Mouse (Mus musculus) gastrocnemius, adult 2 months (tissue): ENCODE measurements at regions not wholly inside any gene's neighbourhood (a gene's known extent, or its start where the extent isn't known, plus 50 kb on each side); places are given as distances from the start of the nearest gene placed in this dataset.

Experiments
- DNase-seq: peaks from one replicate; pipeline ENCODE4 v3.0.0; 2022
- H3K27ac ChIP-seq: fragments of 200-600 bp; 2 replicates; pipeline ENCODE4 v1.8.1; 2022; ENCODE audit warnings: mild to moderate bottlenecking
- H3K4me3 ChIP-seq: fragments of 200-600 bp; 2 replicates; pipeline ENCODE4 v1.8.1; 2022; ENCODE audit warnings: mild to moderate bottlenecking, moderate library complexity
- CTCF ChIP-seq: fragments of 200-600 bp; IDR thresholded peaks from 2 replicates; pipeline ENCODE4 v1.8.1; 2022; ENCODE audit warnings: antibody characterized with exemption, mild to moderate bottlenecking, moderate library complexity
- intact Hi-C: fragments of 180-260 bp; cut with DNase I; formaldehyde crosslinking; loops from one replicate; pipeline ENCODE4 v1.15.1; 2025

DNA sequence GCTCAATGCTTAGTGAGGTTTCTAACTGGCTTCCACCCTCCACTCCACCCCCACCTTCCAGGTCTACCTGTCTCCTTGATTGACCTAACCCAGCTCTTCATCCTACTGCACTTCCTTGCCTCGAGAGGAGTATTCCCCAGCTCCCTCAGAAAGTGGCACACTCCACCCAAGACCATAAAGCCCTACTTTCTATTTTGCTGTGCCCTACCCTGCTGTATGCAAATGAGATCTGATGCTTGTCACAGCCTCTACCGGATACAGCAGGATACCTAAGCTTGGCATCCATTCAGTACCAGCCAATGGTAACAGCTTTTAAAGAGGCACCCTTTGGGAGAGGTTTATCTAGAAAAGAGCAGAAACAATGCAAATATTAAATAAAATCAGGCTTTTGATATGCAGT lies 92.1 kb upstream of the Rreb1 start:
- Histone ChIP-seq H3K4me3 (no peak overlapping the region), H3K27ac (no peak overlapping the region)
- TF ChIP-seq CTCF, result no peak
- intact Hi-C loops, result no loop called here
- DNase-seq, result no peak

DNA sequence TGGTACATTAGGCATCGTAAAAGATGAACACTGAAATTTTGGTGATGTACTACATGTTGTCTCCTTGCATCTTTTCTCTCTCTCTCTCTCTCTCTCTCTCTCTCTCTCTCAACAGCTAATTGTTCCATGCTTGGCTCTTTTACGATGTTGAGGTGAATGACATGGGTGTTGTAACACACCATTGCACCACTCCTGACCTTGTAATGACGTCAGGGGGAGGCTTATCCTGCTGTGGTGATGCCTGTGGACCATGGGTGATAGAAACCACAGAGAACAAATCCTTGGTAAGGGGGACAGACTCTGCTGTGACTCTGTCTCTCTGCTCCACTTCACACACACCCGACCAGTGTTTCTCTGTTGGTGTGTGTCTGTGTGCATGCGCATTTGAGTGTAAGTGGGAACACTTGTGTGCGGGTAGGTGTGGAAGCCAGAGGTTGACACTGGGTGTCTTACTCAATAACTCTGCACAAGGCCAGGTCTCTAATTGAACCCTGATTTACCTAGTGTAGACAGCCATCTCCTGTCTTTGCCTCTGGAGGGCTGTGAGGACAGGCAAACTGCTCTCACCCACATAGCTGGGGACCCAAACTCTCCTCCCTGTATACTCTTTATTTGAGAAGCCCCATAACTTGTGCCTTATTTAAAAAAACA lies 88.9 kb upstream of the Rreb1 start:
- intact Hi-C loops, result no loop called here
- TF ChIP-seq CTCF, result no peak

DNA sequence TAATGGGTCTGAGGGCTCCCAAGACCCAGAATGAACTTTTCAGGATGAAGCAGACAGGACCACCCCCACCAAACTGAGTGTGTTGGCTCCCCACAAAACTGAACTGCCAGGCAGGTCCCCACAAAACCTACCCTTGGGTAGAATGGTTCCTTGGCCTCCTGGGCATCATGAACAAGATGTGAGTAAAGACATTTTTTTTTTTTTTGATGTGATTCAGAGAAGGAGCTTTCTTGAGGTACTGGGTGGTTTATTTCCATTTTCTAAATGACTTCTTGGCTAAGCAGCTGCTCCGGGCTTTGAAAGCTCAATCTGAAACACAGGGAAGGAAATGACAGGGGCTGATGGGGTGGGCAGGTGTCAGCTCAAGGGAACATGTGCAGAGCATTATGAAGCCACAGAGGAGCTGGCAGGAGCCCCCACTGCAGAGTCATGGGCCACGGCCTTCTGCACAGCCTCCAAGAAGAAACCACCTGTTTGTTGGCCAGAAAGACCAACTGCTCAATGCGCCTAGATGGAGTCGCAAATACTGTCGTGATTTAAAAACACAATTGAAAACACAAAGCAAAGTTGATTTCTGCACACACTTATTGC lies 86.2 kb upstream of the Rreb1 start:
- intact Hi-C loops, result no loop called here
- no peak for DNase-seq
- TF ChIP-seq CTCF, result no peak
- Histone ChIP-seq H3K4me3 (no peak overlapping the region), H3K27ac (no peak overlapping the region)

More for the DNA sequence above, 88.9 kb upstream of the Rreb1 start:
- no peak for DNase-seq
- H3K27ac ChIP-seq, result no peak overlapping the region
- no peak overlapping the region for H3K4me3 ChIP-seq

DNA sequence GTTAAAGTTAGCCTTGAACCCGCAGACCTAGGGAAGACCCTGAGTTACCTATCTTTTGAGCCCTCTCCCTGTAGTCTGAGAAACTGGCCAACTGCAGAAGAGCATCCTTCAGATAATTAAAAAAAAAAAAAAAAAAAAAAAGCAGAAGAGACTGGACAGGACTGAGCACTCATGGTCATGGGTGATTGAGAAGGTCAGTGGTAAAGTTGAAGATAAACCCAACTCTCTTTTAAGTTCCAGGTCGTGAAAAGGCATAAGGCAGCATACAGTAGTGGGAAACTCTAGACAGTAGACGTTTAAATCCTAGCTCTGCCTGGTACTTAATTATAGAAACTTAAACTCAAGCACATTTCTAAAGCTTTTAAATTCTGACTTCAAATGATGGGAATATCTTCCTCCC lies 84.6 kb upstream of the Rreb1 start:
- H3K27ac ChIP-seq, result no peak overlapping the region
- intact Hi-C loops, result no loop called here
- no peak for DNase-seq
- no peak for TF ChIP-seq CTCF
- H3K4me3 ChIP-seq, result no peak overlapping the region

DNA sequence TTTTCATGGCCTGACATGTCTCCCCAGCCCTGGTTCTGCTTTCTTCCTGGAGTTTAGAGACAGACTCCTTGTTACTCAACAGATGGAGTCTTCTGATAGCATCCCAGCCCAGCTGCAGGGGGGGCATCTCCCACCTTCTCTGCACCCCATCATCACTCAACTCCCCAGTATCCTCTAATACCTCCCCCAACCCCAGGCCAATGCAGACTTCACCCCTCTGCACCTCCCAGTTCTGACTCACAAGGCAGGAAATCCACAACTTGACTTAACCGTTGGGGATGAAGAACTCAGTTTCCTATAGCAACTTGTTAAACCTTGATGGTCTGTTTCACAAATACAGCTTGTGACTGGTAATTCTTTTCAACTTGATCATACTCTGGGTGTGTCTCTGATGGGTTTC lies 73.7 kb upstream of the Rreb1 start:
- no peak for DNase-seq
- TF ChIP-seq CTCF, result no peak
- Histone ChIP-seq H3K4me3 (no peak overlapping the region), H3K27ac (no peak overlapping the region)
- intact Hi-C loops, result no loop called here

DNA sequence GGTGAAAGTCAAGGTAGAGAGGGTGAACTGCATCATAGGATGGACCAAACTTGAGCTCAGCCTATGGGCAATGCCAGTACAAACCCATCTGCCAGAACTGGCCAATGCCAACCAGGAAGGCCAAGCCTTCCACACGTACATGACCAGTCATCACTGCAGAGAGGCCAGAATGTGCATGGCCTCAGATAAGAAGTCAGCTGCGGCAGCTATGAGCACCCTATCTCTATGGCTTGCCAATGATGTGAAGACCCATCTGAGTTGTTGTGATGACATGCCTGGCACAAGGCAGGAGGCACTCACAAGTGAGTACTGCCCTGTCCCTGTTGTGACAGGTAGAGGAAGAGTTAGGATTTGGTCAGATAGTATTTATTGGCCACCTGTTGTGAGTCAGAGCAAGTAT lies 72.7 kb upstream of the Rreb1 start:
- no peak overlapping the region for H3K27ac ChIP-seq
- no peak for TF ChIP-seq CTCF
- intact Hi-C loops, result no loop called here
- no peak overlapping the region for H3K4me3 ChIP-seq
- DNase-seq, result no peak

DNA sequence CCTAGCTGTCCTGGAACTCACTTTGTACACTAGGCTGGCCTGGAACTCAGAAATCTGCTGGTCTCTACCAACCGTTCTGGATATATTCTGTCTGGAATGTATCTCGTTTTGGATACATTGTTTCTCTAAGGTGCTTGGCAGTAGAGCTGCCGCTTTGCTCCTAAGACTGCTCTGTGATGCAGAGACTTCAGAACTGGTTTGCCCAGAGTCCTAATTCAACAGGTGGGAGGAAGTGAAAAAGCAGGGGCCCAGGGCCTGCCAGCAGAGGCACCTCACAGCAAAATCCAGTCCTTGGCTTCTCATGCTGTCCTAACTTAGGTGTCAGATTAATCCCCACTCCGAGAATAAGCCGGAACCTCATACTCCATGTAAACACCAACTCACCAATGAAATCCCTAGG lies 67.3 kb upstream of the Rreb1 start:
- H3K4me3 ChIP-seq, result no peak overlapping the region
- intact Hi-C loops, result no loop called here
- no peak overlapping the region for H3K27ac ChIP-seq
- no peak for DNase-seq
- no peak for TF ChIP-seq CTCF

DNA sequence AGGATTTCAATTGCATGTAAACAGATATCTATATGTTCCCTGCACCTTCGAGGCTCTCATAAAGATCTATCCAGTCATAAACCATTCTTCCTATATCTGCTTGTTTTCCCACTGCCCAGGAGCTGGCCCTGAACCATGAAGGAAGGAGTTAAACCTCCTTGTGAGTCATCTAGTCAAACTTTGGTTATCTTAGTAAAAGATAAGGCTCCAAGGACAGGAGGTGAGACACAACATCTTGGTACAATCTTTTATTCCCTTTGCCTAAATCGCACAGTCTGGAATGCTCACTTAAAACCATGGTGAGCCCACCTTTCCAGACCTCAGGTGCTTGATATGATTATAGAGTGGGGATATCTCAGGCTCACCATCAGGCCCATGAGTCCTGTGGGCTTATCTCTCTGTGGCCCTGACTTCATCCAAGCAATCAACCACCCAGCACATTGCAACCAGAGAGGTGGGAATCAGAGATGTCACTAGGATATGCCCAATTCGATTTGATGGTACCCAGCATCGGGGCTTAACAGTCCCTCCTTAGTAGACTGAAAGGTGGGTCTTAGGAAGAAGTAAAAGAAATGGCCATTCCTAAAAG lies 65.2 kb upstream of the Rreb1 start:
- Histone ChIP-seq H3K27ac (no peak overlapping the region), H3K4me3 (no peak overlapping the region)
- TF ChIP-seq CTCF, result no peak
- intact Hi-C loops, result no loop called here
- no peak for DNase-seq

DNA sequence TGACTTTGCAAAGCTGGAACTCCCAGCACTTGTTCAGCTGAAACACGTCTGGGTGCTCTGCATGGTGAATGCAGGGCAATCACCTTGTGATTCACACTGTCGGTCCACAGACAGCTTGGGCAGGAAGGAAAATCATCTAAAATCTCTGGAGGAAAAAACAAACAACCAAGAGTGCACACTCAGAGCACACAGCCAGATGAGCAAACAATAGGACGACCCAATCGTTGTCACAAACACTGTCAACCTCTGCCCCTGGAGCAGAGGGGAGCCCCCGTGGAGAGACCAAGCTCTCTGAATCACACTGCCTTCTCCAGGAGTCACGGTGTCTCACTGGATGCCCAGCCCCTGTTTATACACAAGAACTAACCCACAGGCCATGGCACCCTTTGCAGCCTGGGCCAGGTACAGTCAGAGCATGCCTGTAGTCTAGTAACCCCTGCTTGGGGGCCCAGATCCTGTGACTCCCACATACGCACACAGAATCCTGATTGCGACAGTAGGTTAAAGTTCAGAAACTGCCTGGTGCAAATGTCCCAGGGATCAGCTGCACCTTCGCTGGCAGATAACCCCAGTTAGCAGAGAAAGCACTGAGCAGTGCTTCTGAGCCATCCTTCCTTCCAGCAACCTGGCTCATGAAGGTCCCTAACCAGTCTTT lies 63.0 kb upstream of the Rreb1 start:
- Histone ChIP-seq H3K27ac (no peak overlapping the region), H3K4me3 (no peak overlapping the region)
- intact Hi-C loops, result no loop called here
- DNase-seq, result no peak
- TF ChIP-seq CTCF, result no peak

DNA sequence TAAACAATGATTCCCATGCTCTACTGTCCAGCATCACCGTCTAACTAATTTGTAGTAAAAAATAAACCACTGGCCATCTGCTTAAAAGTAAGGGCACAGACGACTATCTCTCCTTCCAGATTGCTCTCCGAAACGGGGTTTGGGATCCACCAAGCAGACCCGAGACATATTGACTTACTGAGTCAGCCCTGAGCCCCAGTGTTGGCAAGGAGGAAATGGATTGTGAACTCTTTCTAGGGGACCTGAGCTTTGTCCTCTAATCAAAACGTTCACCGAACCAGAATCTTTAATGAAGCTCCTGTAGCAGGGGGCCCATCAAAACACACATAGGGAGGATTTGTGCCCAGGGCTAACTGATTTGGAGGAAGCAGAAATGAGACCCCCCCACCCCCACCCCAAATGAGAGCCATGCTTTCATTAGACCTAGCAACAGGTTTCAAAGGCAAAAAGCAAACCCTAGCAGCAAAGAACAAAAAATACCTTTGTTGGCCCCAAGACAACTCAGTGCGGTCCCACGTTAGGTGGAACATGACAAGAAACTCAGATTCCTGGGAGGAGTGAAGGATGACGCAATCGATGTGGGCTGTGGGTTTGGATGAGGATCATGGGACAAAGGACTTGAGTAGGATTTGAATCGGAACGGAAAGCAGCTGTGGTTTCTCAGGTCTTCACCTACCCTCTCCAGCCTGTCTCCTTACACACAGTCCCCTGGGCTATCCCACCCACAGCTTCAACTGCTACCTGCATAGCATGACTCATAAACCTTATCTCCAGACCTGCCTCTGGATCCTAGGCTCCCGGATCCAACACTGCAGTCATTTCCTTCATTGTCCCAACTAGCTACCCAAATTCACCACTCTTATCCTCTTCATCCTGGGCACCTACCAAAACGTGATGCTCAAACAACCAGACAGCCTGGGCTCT lies 62.2 kb upstream of the Rreb1 start:
- DNase-seq, result no peak
- intact Hi-C loops, result no loop called here

DNA sequence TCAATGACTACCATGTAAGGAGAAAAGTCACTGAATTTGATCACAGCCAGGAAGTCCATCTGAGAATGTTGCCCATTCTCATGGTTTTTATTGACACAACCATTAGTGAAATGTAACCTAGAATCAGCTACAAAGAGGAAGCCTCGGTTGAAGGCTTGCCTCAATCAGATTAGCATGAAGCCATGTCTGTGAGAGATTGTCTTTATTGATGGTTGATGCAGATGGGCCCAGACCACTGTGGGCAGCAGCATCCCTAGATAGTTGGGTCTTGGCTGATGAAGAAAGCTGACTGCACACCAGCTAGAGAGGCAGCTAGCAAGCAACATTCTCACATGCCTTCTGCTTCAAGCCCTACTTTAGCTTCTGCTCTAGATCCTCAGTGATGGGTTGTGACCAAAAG lies 60.4 kb upstream of the Rreb1 start:
- Histone ChIP-seq H3K4me3 (no peak overlapping the region), H3K27ac (no peak overlapping the region)
- intact Hi-C loops, result no loop called here
- TF ChIP-seq CTCF, result no peak
- no peak for DNase-seq

More for the DNA sequence above, 62.2 kb upstream of the Rreb1 start:
- Histone ChIP-seq H3K27ac (no peak overlapping the region), H3K4me3 (no peak overlapping the region)
- TF ChIP-seq CTCF, result no peak

DNA sequence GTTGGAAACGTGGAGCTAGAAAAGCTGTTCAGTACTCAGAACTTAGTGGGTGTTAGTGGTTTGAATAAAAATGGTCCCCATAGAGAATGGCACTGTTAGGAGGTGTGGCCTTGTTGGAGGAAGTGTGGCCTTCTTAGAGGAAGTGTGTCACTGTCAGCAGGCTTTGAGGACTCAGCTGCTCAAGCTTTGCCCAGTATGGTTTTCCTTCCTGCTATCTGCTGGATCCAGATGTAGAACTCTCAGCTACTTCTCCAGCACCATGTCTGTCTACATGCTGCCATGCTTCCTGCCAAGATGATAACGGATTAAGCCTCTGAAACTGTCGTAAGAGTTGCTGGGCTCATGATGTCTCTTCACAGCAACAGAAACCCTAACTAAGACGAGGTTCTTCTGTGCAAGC lies 59.8 kb upstream of the Rreb1 start:
- intact Hi-C loops, result no loop called here
- Histone ChIP-seq H3K27ac (no peak overlapping the region), H3K4me3 (no peak overlapping the region)
- TF ChIP-seq CTCF, result no peak
- no peak for DNase-seq
